Mouse (Mus musculus): ENCODE measurements around the gene Gm9049.
A peak's percentile ranks its signal among the peaks of the same experiment; 100 is the strongest.
"Not testable (repeated sequence)": the region's sequence is repeated elsewhere in the genome, so short reads cannot be mapped to it uniquely, and the experiment has no call there.

Gm9049 gene

GRCm38 (mm10) chr10:118354005-118354404 lies at the start of gene Gm9049:
Gene Gm9049 (minus strand): TSS chr10:118354105.
- DNase-seq (ENCODE audit: low spot score in 2 of 2) = not testable (repeated sequence)

GRCm38 (mm10) chr10:118399917-118400316 lies 46.0 kb upstream of the Gm9049 start:
- DNase-seq (ENCODE audit: low spot score in 2 of 2) = peak in 1 of 2 experiments; percentile 3

GRCm38 (mm10) chr10:118370443-118370842 lies 16.5 kb upstream of the Gm9049 start:
- peak; percentile 56 to 74 for DNase-seq (ENCODE audit: low spot score in 2 of 2)

GRCm38 (mm10) chr10:118369518-118369917 lies 15.6 kb upstream of the Gm9049 start:
- no peak for DNase-seq (ENCODE audit: low spot score in 2 of 2)

- not testable (repeated sequence) for DNase-seq (ENCODE audit: low spot score in 2 of 2)
Measured at GRCm38 (mm10) chr10:118348579-118348978, 5.3 kb downstream of the Gm9049 start, which contains the start of gene Gm9048. Gene Gm9048 (minus strand): TSS chr10:118348679.

GRCm38 (mm10) chr10:118343155-118343554 lies 10.8 kb downstream of the Gm9049 start, which contains the start of gene Gm9046:
Gene Gm9046 (minus strand): TSS chr10:118343255.
- not testable (repeated sequence) for DNase-seq (ENCODE audit: low spot score in 2 of 2)

- not testable (repeated sequence) for DNase-seq (ENCODE audit: low spot score in 2 of 2)
Measured at GRCm38 (mm10) chr10:118337731-118338130, 16.2 kb downstream of the Gm9049 start, which contains the start of gene Gm9045. Gene Gm9045 (minus strand): TSS chr10:118337831.

- not testable (repeated sequence) for DNase-seq (ENCODE audit: low spot score in 2 of 2)
Measured at GRCm38 (mm10) chr10:118332308-118332707, 21.6 kb downstream of the Gm9049 start, which contains the start of gene Gm9044. Gene Gm9044 (minus strand): TSS chr10:118332408.

GRCm38 (mm10) chr10:118326869-118327268 lies 27.0 kb downstream of the Gm9049 start, which contains the start of gene Gm9040:
Gene Gm9040 (minus strand): TSS chr10:118326969.
- DNase-seq (ENCODE audit: low spot score in 2 of 2) = not testable (repeated sequence)

GRCm38 (mm10) chr10:118319024-118319423 lies 34.9 kb downstream of the Gm9049 start:
- no peak for DNase-seq (ENCODE audit: low spot score in 2 of 2)

- DNase-seq (ENCODE audit: low spot score in 2 of 2) = not testable (repeated sequence)
Measured at GRCm38 (mm10) chr10:118302133-118302532, 51.8 kb downstream of the Gm9049 start.

Data from frontal cortex, postnatal 25 days (tissue).